Mouse (Mus musculus) limb, embryonic 11.5 days (tissue): Measurements from ENCODE around the gene Hrasls5. TPM values are rescaled to one million over a fixed set of nuclear protein-coding genes. Genes with fewer than 3 reads are reported as not detected.

ENCODE experiments used
- ATAC-seq: fragments of 200-750 bp; cut with Nextera tagmentation; 2 replicates; pipeline ENCODE4 v1.8.0; 2017; ENCODE audit warnings: low read depth; ENCODE audit not compliant: insufficient number of reproducible peaks, low FRiP score, low TSS enrichment
- DNase-seq: peaks from one replicate; pipeline ENCODE4 v3.0.0-alpha.2; 2015; ENCODE audit warnings: low spot score
- H3K27ac ChIP-seq: fragments of 300-500 bp; sonication (generic); replicated peaks from 2 replicates; pipeline ENCODE4 v1.5.1; 2014; ENCODE audit warnings: low read depth, mild to moderate bottlenecking, low read length
- H3K27me3 ChIP-seq: fragments of 300-500 bp; sonication (generic); 2 replicates; pipeline ENCODE4 v1.6.1; 2014; ENCODE audit warnings: mild to moderate bottlenecking, low read length, mixed read lengths; ENCODE audit not compliant: control insufficient read depth, insufficient read depth
- H3K36me3 ChIP-seq: fragments of 300-500 bp; sonication (generic); 2 replicates; pipeline ENCODE4 v1.6.1; 2014; ENCODE audit warnings: mild to moderate bottlenecking, low read length, moderate library complexity, mixed read lengths; ENCODE audit not compliant: control insufficient read depth, insufficient read depth
- H3K4me1 ChIP-seq: fragments of 300-500 bp; sonication (generic); 2 replicates; pipeline ENCODE4 v1.6.1; 2014; ENCODE audit warnings: low read length, mixed read lengths; ENCODE audit not compliant: control insufficient read depth, insufficient read depth
- H3K4me2 ChIP-seq: fragments of 300-500 bp; sonication (generic); 2 replicates; pipeline ENCODE4 v1.6.1; 2014; ENCODE audit warnings: low read depth, mild to moderate bottlenecking, moderate library complexity; ENCODE audit not compliant: severe bottlenecking
- H3K4me3 ChIP-seq: fragments of 300-500 bp; sonication (generic); 2 replicates; pipeline ENCODE4 v1.5.1; 2014; ENCODE audit warnings: low read depth, low read length
- H3K9ac ChIP-seq: fragments of 300-500 bp; sonication (generic); 2 replicates; pipeline ENCODE4 v1.6.1; 2014; ENCODE audit warnings: mild to moderate bottlenecking, low read length
- H3K9me3 ChIP-seq: fragments of 300-500 bp; sonication (generic); 2 replicates; pipeline ENCODE4 v1.6.1; 2016; ENCODE audit warnings: low read length; ENCODE audit not compliant: control insufficient read depth
- WGBS: fragments of 180-500 bp; shearing (Covaris S2); extraction: QIAGEN DNeasy Blood & Tissue Kit; methylation state at CpG from one replicate; pipeline ENCODE4 v1.1.7; 2014; 5-methylcytosine and 5-hydroxymethylcytosine counted together
- polyA plus RNA-seq: library from polyadenylated mRNA; unstranded; fragments of >200 nt; fragmentation: Nextera tagmentation; extraction: Ambion mirVana; gene quantifications from 2 replicates; pipeline ENCODE4 v1.2.1, GENCODE M21; 2014

Hrasls5 gene
- polyA plus RNA-seq, 1 experiment from 2014 or later, result not detected

GRCm38 (mm10) chr19:7598481-7598880 lies 13.9 kb upstream of the Hrasls5 start:
- no peak overlapping the region for H3K27ac ChIP-seq
- ATAC-seq, result no peak
- 65% methylated on average over 4 of the region's 4 CpGs for WGBS

GRCm38 (mm10) chr19:7601551-7601950 lies 10.8 kb upstream of the Hrasls5 start:
- ATAC-seq, result no peak
- H3K9ac ChIP-seq, result no peak overlapping the region
- no peaks in the 10 kb centered on the region for H3K36me3 ChIP-seq
- H3K27ac ChIP-seq, result no peak overlapping the region
- H3K4me1 ChIP-seq, result 0 out of 2 replicates have a peak, but pooled peaks cover 3% of the 10 kb centered on the region
- WGBS, result 83% methylated on average over 4 of the region's 4 CpGs
- no peaks in the 10 kb centered on the region for H3K27me3 ChIP-seq
- no peaks in the 10 kb centered on the region; the same call in 1 of the 2 replicates for H3K9me3 ChIP-seq
- no peak for DNase-seq
- H3K4me3 ChIP-seq, result no peak overlapping the region
- H3K4me2 ChIP-seq, result no peak overlapping the region

More at GRCm38 (mm10) chr19:7598481-7598880, 13.9 kb upstream of the Hrasls5 start:
- no peaks in the 10 kb centered on the region; the same call in 1 of the 2 replicates for H3K9me3 ChIP-seq
- H3K27me3 ChIP-seq, result no peaks in the 10 kb centered on the region
- DNase-seq, result no peak
- no peak overlapping the region for H3K4me3 ChIP-seq
- H3K9ac ChIP-seq, result no peak overlapping the region
- no peak overlapping the region for H3K4me2 ChIP-seq
- no peaks in the 10 kb centered on the region for H3K4me1 ChIP-seq
- H3K36me3 ChIP-seq, result no peaks in the 10 kb centered on the region

DNA sequence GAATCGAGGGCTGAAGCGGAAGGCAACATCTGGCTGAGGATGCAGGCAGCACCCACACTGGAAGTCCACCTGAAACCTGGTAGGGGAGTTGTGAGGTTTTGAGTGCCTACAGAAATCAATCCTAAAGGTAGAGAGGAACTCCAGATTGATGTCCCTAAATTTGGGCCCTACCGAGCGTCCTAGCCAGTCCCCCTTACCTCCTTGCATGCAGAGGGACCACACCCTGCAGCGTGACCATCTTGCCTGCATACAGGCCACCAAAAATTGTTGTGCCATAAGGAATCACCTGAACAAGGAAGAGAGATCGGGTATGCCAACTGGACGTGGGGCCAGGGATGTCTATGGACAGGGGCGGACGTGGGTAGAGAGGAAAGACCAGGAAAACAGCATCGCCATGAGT lies 8.2 kb upstream of the Hrasls5 start:
- ATAC-seq (no peak), DNase-seq (no peak)
- WGBS, result 92% methylated on average over 10 of the region's 10 CpGs
- Histone ChIP-seq H3K9ac (no peak overlapping the region), H3K27me3 (no peaks in the 10 kb centered on the region), H3K4me3 (no peak overlapping the region), H3K9me3 (no peaks in the 10 kb centered on the region; the same call in 1 of the 2 replicates), H3K4me1 (peaks cover 8% of the 10 kb centered on the region), H3K36me3 (no peaks in the 10 kb centered on the region), H3K27ac (no peak overlapping the region), H3K4me2 (no peak overlapping the region)

DNA sequence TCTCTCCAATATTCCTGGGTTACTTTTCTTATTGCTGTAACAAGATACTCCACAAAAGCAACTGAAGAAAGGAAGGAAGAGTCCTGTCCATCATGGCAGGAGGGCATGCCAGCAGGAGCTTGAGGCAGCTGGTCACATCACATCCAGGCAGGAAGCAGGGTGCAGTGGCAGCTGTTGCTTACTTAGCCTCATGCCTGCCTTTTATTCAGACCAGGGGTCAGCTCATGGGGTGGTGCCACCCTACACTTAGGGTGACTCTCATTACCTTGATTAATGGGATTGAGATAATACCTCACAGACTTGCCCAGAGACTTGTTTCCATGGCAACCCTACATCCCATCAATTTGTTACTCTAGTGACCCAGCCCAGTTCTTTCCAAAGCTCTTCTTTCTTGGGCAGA lies 7.3 kb upstream of the Hrasls5 start:
- Histone ChIP-seq H3K27ac (no peak overlapping the region), H3K4me3 (no peak overlapping the region), H3K4me2 (no peak overlapping the region), H3K27me3 (no peaks in the 10 kb centered on the region), H3K9ac (no peak overlapping the region), H3K9me3 (no peaks in the 10 kb centered on the region; the same call in 1 of the 2 replicates), H3K36me3 (no peaks in the 10 kb centered on the region), H3K4me1 (peaks cover 8% of the 10 kb centered on the region)
- DNase-seq (no peak), ATAC-seq (no peak)

DNA sequence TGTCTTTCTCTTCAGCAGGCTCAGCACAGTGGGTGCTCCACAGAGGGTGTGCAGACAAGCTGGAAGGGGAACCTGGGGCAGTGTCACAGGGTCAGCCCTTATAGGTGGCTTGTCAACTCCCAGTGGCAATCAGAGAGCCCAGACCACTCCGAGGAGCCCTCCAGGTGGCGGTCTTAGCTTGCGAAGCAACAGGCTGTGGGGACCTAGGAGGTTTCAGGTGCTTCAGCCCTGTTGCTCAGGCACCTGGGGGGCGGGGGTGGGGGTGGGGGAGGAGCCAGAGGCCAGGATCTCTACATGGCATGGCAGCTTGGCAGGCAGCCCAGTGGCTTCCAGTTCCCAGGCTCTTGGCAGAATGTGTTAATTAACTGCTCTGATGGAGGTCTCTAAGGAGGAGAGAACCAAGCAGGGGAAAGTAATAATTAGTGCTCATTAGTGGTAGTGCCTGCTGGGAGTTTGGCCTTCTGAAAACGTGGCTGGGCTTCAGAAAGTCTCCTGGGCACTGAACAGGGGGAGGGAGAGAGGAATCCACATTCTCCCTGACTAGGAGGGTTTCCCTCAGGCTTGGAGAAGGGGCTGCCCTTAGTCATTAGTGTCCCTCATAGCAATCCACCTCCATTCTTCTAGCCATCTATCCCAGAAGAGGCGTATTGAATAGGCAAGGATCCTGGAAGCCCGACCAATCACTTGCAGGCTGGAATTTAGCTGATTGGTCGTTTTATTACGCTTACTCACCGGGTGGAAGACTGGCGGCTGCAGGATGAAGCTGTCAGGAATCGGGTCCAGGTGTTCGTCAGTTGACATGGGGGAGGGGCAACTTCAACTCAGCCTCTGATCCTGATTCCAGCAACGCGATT lies 6.2 kb upstream of the Hrasls5 start:
- Histone ChIP-seq H3K9me3 (no peaks in the 10 kb centered on the region; the same call in 1 of the 2 replicates), H3K9ac (no peak overlapping the region), H3K4me1 (peaks cover 8% of the 10 kb centered on the region), H3K27ac (peak overlapping the region; percentile 38; the same call in 1 of the 2 replicates), H3K36me3 (no peaks in the 10 kb centered on the region), H3K27me3 (no peaks in the 10 kb centered on the region), H3K4me2 (peak overlapping the region; percentile 62), H3K4me3 (peak overlapping the region; percentile 21)
- WGBS, result 1% methylated on average over 15 of the region's 15 CpGs
- ATAC-seq (peak; percentile 74), DNase-seq (peak; percentile 68)

DNA sequence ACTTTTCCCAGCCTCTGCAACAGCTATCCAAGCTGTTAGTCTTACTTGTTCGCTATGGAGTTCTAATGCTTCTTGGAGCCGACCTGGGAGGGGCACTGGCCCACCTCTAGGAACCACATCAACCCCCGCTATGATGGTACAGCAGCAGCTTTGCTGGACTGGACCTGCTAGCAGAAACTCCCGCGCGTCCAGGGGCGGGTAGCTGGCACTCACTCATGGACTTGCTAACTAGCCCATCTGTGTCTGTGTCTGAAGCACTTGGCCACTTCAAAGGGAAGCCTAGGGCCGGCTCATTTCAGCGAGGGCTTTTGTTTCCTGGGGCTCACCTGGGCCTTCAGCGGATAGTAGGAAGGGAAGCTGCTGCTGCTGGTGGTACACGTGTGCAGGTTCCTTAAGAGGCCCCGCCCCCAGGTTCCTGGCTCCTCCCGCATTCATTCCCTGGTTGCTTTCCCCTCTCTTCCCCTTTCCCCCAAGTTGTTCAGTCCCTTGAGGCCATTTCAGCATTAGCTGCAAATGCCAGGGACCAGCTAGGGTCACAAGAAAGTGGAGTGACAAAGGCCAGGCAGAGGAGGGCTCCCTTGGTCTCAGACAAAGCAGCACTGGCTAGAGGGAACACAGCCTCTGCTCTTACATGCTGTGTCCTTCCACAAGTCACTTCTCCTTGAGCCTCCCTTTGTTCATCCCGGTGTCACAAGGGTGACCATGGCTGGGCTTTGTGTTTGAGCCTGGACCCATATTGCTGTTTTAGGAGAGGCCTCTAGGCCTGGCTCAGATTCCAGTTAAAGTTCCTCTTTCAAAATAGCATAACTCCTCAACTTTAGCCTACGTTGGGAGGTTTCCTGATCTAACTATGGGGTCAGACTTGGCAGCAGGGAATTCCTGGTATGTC lies 5.3 kb upstream of the Hrasls5 start, which contains the start of gene Lgals12:
Gene Lgals12, minus strand, starts transcription at position 393 of the 889 bp plus-strand sequence.
- Histone ChIP-seq H3K4me1 (peaks cover 8% of the 10 kb centered on the region), H3K27me3 (no peaks in the 10 kb centered on the region), H3K27ac (peak within 1 kb of the TSS; percentile 38), H3K4me3 (peak within 1 kb of the TSS; percentile 21), H3K36me3 (no peaks in the 10 kb centered on the region), H3K9me3 (no peaks in the 10 kb centered on the region; the same call in 1 of the 2 replicates), H3K9ac (no peak within 1 kb of the TSS; the same call in 1 of the 2 replicates), H3K4me2 (peak within 1 kb of the TSS; percentile 62)
- 6% methylated on average over 15 of the region's 15 CpGs for WGBS
- DNase-seq, result peak; percentile 77
- peak; percentile 53 for ATAC-seq

- H3K4me1 ChIP-seq, result peaks cover 11% of the 10 kb centered on the region
- 0 out of 2 replicates have a peak, but pooled peaks cover 3% of the 10 kb centered on the region for H3K27me3 ChIP-seq
- H3K4me2 ChIP-seq, result no peak overlapping the region
- no peak overlapping the region for H3K9ac ChIP-seq
- DNase-seq (no peak), ATAC-seq (no peak)
- no peaks in the 10 kb centered on the region for H3K36me3 ChIP-seq
- H3K4me3 ChIP-seq, result no peak overlapping the region
- H3K27ac ChIP-seq, result peak overlapping the region; percentile 38
- WGBS, result 78% methylated on average over 7 of the region's 7 CpGs
- H3K9me3 ChIP-seq, result no peaks in the 10 kb centered on the region
These were observed 4.6 kb upstream of the Hrasls5 start for GRCm38 (mm10) chr19:7607690-7608201.

DNA sequence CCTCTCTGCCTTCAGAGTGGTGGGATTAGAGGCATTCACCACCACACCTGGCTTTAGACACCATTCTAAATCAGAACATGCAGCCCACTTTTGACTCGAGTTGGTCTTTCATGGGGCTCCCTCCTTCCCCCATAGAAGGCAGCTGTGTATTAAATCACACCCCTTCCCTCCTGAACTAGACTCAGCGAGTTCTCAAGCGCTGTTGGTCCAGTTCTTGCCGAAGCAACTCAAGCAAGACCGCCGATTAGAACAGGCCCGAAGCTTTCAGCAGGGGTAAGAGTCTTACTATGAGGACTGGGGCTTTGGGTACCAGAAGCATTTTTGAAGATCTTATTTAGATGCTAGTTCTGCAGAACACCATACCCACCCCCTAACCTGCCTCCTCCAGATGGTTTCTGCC lies 810 bp downstream of the Hrasls5 start:
- Histone ChIP-seq H3K27me3 (0 out of 2 replicates have a peak, but pooled peaks cover 3% of the 10 kb centered on the region), H3K4me3 (no peak overlapping the region)
- 79% methylated on average over 7 of the region's 7 CpGs for WGBS

More for the DNA sequence above, 810 bp downstream of the Hrasls5 start:
- Histone ChIP-seq H3K36me3 (no peaks in the 10 kb centered on the region), H3K4me2 (no peak overlapping the region), H3K9ac (no peak overlapping the region), H3K27ac (no peak overlapping the region), H3K9me3 (no peaks in the 10 kb centered on the region), H3K4me1 (peaks cover 3% of the 10 kb centered on the region; the same call in 1 of the 2 replicates)
- DNase-seq, result no peak
- no peak for ATAC-seq
